Mouse (Mus musculus) cerebellum, adult (tissue): ENCODE measurements at regions not wholly inside any gene's neighbourhood (a gene's known extent, or its start where the extent isn't known, plus 50 kb on each side); places are given as distances from the start of the nearest gene placed in this dataset.

Source experiments
- ATAC-seq: cut with Nextera tagmentation; 2 replicates; pipeline ENCODE4 v1.9.2; 2017; ENCODE audit warnings: mild to moderate bottlenecking, moderate library complexity, mixed read lengths; ENCODE audit not compliant: insufficient number of reproducible peaks, low FRiP score, low TSS enrichment

DNA sequence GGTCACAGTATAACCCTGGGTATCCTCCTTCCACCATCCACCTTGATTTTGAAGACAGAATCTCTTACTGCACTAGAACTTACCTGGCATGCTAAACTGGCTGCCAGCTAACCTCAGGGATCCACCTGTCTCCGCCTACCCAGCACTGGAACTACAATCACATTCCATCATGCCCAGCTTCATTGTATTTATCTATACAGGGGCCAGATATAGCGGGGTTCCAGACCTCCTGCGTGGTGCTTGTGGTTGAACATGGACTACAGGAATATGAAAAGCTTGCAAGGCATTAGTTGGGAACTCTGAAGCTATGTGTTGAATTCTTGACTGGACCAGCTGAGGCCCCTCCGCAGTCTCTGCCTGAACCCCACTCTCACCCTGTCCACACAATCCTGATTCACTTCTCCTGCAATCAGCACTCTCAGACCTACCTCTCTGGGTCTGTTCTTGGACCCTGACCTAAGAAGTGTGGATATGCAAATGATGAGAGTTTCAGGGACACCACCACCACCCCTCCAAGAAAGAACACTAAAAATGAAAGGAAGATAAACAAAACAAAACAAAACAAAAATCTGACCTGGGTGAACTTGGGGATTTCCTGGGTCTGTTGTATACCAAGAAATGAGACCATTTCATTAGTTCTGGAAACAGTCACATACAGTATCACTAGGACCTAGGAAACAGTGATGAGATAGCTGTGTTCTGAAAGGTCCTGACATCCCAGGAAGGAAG is 216.4 kb upstream of the Hs6st1 start:
- ATAC-seq = no peak

DNA sequence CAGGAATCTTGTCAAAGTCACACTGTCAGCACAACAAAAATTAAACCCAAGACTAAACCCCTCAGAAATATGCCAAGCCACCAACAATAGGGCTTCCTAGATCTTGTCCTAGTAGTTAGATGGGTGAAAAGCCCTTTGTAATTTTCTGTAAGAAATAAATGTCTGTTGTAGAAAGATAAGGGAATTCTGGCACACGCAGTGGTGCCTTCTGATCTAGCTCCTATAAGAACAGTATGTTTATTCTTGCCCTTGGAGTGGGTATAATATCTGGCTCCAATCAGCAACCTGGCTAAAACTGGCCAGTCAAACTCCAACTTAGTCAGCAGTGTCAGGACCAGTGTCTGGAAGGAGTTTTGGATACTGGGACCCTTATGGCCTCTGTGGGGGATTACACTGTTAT is 215.2 kb upstream of the Hs6st1 start:
- ATAC-seq = no peak

DNA sequence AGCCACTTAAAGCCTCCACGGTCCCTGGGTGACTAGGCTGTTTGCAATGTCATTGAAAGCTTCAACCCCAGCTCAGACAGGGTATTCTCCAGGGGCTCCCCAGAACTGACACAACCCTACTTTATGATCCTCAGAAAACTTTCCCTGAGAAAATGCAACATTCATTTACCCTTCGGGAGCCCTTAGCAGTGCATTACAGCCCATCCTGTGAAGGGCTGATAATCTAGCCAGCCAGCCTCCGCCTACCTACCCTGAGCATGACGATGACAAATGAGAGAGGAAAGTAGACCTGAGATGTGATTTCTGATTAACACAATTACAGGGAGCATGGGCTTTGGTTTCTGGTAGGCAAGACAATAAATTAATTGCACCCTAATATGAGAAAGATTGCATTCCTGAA is 212.6 kb upstream of the Hs6st1 start:
- no peak for ATAC-seq

DNA sequence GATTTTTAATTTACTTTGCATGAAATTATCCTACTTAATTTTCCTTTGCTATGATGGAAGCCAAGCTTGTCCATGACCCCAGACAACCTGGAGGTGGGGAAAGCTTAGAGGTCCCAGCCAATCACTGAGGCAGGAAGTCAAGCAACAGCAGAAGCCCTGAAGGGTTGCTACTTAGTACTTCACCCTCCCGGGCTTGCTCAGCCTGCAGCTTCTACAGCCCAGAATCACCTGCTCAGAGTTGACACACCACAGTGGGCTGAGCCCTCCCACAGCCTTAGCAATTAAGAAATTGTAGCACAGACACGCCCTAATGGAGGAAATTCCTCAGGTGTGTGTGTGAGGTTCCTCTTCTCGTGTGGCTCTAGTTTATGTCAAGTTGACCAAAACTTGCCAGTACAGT is 209.9 kb upstream of the Hs6st1 start:
- ATAC-seq = no peak

DNA sequence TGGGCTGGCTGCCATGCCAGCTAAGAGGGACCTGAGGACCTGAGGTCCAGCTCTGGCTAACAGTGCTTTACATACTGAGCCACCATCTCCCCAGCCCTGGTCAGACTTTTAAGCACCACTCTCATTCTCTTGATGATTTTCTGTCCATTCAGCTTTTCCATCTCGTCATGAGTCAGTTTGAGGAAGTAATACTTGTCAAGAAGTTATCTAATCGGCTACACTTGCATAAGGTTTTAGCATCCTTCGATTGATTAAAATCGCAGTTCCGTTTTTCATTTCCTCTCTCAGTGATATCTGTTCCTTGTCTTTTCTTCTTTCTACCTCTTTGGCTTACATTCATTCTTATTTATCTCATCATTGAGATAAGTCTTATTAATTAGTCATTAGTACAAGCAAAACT is 207.4 kb upstream of the Hs6st1 start:
- ATAC-seq = no peak

DNA sequence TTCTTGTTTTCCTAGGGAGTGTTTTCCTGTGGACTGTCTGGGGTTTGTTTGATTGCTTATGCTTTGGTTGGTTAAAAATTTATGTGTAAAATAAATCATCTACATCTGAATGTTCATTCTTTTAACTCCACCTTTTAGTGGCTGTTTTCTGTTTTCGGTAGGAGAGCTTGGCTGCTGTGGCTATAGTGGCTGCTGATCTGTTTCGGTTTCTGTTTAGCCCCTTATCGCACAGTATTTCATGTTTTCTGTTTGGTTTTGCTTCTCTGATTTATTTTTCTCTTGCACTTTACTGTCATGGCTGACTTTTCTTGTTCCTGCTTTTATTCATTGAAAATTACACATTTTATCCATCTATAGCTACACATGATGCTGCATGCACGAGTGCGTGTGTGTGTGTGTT is 206.0 kb upstream of the Hs6st1 start:
- no peak for ATAC-seq

DNA sequence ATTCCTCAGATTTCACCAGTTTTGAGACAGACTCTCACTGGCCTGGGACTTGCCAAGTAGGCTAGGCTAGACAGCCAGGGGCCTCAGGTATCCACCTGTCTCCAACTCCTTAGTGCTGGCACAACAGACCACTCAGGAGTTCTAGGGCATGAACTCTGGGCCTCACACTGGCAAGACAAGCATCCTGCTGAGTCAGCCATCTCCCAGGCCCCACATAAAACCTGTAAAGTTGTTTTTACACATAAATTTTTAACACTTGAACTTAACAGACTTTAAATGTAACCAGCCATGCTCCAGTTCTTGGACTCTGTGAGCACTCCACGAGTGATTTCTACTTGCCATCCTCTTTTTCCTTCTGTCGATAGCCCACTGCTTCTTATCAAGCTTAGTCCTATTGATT is 205.5 kb upstream of the Hs6st1 start:
- no peak for ATAC-seq

DNA sequence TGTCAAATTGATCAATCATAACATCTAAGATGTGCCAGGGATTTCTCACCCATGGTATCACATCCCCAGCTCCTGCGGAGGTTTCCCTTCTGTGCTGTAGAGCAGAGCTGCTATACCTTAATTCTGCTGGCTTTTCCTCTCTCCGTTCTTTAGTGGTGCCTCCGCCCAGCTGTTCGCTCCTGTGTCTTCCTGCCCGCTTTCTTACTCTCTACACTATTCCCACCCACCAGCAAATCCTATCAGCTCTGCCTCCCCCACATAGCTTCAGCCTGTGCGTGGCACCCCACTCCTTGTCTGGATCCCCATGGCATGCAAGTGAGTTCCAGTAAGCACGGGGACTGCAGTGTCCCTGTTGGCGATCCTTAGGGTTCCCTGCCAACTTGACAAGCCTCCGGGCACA is 204.0 kb upstream of the Hs6st1 start:
- no peak for ATAC-seq

DNA sequence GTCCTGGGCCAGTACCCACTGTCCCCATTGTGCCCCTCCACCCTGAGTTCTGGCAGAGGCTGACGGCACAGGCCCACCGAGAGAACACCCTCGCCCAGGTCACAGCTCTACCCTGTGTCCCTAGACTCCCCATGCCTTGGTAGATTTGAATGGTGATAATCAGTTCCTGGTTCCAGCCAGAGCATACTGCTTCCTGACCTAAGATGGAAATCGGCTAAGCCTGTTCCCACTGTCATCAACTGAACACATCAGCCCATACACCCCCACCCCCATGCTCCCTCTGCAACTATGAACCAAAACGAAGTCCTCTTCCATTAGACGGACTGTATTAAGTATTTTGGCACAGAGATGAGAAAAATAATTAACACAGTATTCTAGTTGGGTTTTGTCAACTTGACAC is 202.9 kb upstream of the Hs6st1 start:
- ATAC-seq = no peak

DNA sequence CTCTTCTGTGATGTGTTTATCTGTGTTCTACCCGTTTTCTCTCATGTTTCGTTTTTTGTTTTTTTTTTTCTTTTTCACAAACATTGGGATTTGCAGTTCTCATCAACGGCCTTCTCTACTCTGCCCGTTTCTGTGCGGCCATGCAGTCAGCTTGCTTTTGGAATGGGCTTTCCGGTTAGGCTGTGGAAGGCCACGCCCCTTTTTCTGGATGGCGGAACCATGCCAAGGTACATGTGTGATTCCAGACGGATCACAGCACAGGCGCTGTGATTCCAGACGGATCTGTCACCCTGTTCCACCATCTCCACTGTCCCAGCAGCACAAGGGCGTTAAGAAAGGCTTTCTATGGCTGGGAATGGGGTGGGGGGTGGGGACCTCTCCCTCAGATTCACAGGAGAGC is 201.6 kb upstream of the Hs6st1 start:
- no peak for ATAC-seq

DNA sequence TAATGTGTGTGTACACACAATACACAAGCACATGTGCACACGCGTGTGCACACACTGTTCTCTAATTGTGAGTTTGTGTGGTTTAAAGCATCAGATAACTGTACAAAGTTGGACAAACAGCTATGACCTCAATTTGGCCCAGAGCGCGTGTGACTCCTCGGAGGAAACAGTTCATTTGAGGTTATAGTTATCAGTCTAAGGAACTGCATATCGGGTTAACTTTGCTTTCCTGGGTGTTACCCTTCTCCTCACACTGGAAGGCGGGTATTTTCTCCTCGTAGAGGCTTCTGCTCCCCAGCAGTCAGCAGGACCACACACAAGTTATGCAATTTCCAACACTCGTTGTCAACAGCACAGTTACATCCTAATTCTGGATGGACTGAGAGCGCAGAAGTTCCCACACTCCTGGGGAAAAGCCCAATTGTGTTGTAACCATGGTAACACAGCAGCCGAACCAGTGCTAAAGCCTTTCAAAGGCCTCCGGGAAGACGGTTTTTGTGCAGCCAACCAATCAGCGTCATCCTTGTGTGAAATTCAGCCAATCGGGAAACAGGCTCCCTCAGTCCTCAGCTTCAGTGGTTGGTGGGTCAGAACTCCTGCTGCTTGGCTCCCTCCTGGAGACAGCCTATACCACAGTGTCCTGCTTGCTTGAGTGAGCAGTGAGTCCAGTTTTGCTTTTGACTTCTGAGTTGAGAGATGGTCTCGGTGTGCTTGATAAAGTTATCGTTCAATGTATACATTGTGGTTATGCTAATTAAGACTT is 198.6 kb upstream of the Hs6st1 start:
- no peak for ATAC-seq

DNA sequence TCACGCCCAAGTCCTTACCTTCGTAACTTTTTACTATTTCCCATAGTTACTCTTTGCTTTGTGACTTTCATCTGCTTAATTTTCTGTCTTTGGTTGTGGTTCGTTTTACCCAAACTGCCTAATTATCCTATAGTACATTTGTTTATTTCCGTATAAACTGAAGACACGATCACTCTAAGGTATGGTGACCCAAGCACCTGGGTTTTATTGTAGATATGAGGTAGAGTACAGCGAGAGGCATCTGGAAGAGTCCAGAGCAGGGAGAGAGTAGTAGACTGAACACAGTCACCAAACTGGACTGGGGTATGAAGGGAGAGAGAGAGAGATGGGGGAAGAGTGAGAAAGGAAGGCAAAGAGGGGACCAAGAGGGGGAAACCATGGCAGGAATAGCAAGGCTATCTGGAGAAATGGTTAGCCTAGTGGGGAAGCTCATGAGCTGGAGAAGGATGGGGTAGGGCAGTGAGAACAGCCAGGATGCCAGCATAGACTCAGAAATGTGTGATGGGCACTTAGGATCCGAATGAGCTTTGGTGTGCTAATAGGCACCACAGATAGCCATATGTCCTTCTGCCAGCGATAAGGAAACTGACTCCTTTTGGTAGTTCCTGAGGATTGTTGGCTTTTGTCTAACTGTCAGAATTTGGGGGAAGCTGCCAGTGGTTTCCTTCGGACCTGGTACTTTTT is 197.9 kb upstream of the Hs6st1 start:
- ATAC-seq = no peak

DNA sequence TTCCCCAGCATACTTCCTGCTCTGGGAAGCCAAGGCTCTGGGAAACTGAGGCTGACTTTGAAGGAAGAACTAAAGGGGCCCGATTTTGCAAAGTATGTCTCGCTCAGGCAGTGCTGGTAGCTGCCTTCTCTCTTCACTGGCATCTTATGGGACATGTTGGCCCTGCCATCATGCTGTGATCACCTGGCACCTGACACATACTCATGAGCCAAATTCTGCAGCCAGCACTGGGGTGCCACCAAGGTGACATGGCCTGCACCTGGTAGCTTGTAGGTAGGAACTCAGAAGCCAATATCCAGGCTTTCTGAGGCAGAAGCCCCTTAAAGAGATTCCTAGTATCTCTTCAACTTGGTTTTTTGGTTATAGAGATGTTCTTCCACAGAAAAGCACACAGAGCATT is 195.2 kb upstream of the Hs6st1 start:
- peak; percentile 84 for ATAC-seq

DNA sequence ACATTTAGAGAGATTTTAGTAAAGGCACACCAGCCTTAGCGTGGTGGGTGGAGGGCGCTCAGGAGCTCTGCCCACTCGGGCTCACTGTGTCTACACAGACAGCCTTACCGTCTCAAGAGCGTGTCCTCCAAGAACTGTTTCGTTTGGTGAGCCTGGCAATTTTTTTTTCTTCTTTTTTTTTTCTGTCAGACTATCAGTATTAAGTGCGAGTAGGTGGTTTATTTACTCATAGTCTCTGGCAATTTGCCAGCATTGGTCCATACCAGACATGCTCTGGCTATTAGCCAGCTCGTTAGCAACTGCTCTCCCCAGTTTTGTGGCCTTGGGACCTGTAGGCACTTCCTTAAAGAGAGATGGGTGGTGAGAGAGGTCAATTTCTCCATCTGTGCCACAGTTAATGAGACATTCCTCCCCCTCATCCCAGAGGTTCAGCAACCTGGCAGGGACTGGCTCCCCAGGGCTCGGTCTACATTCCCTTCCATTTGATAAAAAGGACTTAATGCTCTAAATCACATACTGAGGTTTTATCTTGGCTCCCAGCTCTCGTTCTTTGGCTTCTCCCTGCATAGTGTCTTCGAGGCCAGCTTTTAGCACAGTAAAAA is 192.9 kb upstream of the Hs6st1 start:
- ATAC-seq = no peak

DNA sequence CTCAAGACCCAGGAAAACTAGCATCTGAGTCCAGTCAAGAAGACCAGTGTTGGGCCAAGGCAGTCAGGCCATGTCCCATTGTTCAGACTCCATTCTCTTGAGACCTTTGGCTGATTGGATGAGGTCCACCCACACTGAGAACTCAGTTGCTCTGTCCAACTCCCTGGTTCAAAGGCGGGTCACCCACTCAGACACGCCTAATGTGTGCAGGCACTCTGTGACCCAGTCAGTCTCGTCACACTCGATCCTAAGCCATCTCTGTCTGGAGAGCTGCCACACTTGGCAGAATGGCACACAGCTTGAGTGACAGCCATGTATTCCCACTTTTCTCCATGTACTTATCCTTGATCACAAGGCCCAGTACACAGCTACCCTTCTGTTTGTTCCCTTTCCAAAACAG is 189.8 kb upstream of the Hs6st1 start:
- ATAC-seq = no peak

DNA sequence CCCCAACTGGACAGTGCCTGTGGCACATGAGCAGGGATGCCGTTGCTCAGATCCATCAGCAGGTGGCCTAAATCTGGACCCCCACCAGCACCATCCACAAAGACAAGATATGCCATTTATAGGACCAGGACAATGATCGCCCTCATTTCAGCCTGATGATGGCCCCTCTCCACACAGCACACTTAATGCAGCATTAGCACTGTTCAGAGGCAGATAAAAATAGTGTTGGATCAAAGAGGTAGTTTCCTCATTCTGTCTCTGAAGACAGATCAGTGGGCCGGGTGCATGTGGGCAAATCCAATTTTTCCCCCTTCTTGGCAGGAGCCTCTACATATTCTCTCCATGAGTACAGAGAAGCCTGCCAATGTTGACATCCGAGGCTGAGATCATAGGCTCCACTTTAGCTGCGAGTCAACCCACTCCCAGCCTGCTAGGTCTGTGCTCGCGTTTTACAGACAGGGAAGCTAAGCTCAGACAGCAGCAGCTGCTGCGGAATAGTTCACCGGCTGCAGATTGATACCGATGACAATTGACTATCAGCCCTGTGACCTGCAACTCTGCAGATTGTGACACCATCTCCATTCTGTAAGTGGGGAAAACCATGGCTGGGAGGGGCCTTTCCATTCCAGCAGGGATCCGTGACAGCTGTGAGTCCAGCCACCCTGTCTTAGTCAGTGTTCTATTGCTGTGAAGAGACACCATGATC is 188.7 kb upstream of the Hs6st1 start:
- peak; percentile 79 for ATAC-seq

DNA sequence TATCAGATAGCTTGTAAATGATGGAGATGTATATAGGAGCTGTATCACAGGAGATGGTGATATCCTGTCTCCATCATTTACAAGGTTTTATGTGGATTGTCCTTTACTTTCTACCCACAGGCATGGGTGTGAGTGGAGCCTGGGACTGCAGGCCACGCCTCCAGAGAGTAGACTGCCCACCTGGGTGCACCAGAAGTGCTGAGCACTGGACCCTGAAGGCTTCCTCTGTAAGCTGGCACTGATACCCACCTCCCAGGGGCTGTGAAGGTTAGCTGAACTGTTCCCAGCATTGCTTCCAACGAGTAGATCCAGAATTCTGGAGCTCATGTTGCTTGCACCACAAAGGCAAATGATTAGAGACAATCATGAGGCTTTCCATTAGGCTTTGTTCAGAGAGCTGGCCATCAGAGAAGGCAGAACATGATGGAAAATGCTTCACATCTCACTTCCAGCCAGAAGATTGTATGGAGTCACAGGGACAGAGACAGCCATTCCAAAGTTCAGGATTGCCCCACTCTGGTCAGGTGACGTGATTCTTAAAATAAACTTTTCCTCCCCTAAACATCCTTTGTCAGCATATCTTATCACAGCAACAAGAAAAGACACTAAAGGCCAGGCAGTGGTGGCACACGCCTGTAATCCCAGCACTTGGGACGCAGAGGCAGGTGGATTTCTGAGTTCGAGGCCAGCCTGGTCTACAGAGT is 187.5 kb upstream of the Hs6st1 start:
- ATAC-seq = no peak

DNA sequence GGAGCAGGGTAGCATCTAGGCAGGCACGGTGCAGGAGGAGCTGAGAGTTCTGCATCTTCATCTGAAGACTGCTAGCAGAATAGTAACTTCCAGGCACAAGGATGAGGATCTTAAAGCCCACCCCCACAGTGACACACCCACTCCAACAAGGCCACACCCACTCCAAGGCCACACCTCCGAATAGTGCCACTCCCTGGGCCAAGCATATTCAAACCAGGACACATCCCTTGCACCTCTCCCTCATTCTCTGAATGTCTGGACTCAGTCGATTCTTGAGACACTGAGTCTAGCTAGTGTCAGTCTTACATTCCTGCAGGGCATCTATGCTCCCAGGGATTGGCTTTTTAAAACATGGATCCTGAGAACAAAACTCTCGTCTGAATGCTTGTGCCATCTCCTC is 186.7 kb upstream of the Hs6st1 start:
- ATAC-seq = no peak

DNA sequence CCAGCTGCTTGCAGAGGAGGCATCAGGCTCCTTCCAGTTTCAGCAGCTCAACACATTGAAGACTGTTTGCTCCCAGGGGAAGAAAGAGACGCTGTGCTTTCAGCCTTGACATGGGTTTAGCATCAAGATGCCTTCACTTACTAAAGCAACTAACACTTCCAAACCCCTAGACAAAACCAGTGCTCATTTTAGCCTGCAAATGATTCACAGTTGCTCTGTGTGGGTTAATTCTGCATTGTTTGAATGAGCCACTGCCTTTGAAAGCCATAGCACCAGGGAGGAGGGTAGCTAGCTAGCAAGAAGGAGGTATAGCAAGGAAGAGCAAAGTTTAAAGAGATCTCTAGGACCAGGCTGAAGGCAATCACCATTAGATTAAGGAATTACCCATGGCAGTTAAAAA is 186.1 kb upstream of the Hs6st1 start:
- no peak for ATAC-seq
